Mouse (Mus musculus) adrenal gland, postnatal 4 days (tissue): ENCODE measurements at regions not wholly inside any gene's neighbourhood (a gene's known extent, or its start where the extent isn't known, plus 50 kb on each side); places are given as distances from the start of the nearest gene placed in this dataset.

Experiments
- DNase-seq, 2 experiments: peaks; one replicate each; pipeline ENCODE4 v3.0.0; 2021 to 2022; ENCODE audit warnings: low spot score in 2 of 2, mixed read lengths in 2 of 2

- no peak for DNase-seq
Measured at GRCm38 (mm10) chr17:10079853-10080650, 239.6 kb downstream of the Qk start.

GRCm38 (mm10) chr17:10078536-10079319, 240.9 kb downstream of the Qk start:
- no peak for DNase-seq

- DNase-seq = no peak
Measured at GRCm38 (mm10) chr17:10073301-10073700, 246.4 kb downstream of the Qk start.

GRCm38 (mm10) chr17:10069251-10069650, 250.4 kb downstream of the Qk start:
- DNase-seq = no peak

GRCm38 (mm10) chr17:10065131-10065530, 254.5 kb downstream of the Qk start:
- DNase-seq = no peak

GRCm38 (mm10) chr17:10062546-10063100, 257.0 kb downstream of the Qk start:
- no peak for DNase-seq

GRCm38 (mm10) chr17:10057736-10058135, 261.9 kb downstream of the Qk start:
- no peak for DNase-seq

- no peak for DNase-seq
Measured at GRCm38 (mm10) chr17:10056096-10056495, 263.6 kb downstream of the Qk start.

- DNase-seq = no peak
Measured at GRCm38 (mm10) chr17:10054375-10054774, 265.3 kb downstream of the Qk start.

- DNase-seq = no peak
Measured at GRCm38 (mm10) chr17:10044336-10044735, 275.3 kb downstream of the Qk start.

GRCm38 (mm10) chr17:10042042-10042652, 277.5 kb downstream of the Qk start:
- DNase-seq = no peak

- no peak for DNase-seq
Measured at GRCm38 (mm10) chr17:10040951-10041359, 278.7 kb downstream of the Qk start.

GRCm38 (mm10) chr17:10040375-10040774, 279.3 kb downstream of the Qk start:
- no peak for DNase-seq

- DNase-seq = no peak
Measured at GRCm38 (mm10) chr17:10037799-10038445, 281.7 kb downstream of the Qk start.

- no peak for DNase-seq
Measured at GRCm38 (mm10) chr17:10033510-10033909, 286.1 kb downstream of the Qk start.

GRCm38 (mm10) chr17:10031033-10031432, 288.6 kb downstream of the Qk start:
- DNase-seq = no peak

GRCm38 (mm10) chr17:10026770-10027169, 292.9 kb downstream of the Qk start:
- DNase-seq = no peak

- DNase-seq = no peak
Measured at GRCm38 (mm10) chr17:10025212-10025611, 294.4 kb downstream of the Qk start.

- DNase-seq = no peak
Measured at GRCm38 (mm10) chr17:10024323-10024722, 295.3 kb downstream of the Qk start.

- DNase-seq = no peak
Measured at GRCm38 (mm10) chr17:10012161-10012560, 307.5 kb downstream of the Qk start.

GRCm38 (mm10) chr17:10011728-10012127, 307.9 kb downstream of the Qk start:
- no peak for DNase-seq
